19 mouse cellular contexts compared by ENCODE assay signal in genomic region chr6:144992111-144992510, GRCm38 (mm10).
DNase-seq lines count a peak whose midpoint lies in the region; ATAC-seq lines count a peak whose summit lies in the region.
"Had no signal": no experiment of that assay in that cellular context is flagged by ENCODE, and none has a peak within 500 bp of the region (broad histone marks: within the 10 kb centered on the region; RNA-seq: fewer than 3 reads in every experiment).

No protein-coding gene starts in this region.

- DNase-seq in R1 (ENCODE audit: low read depth, low spot score) = peak; percentile 61
- DNase-seq in mesoderm, embryonic 11.5 days (ENCODE audit: low read depth, low spot score) = peak; percentile 7
- DNase-seq in retina, embryonic 14.5 days (ENCODE audit: low spot score) = peak; percentile 26
- no peak for DNase-seq in thymus, postnatal 4 days
- DNase-seq in cerebellum, adult 8-10 months = no peak
- no peak for DNase-seq in gastrocnemius, postnatal 10 days
- DNase-seq: adrenal gland, adult 2 months; adrenal gland, postnatal 10 days; adrenal gland, postnatal 25 days; cerebellum, adult 11 months; cerebellum, adult 18-20 months; cerebellum, adult 9-10 months; cerebellum, postnatal 10 days; cerebellum, postnatal 25 days; forebrain, postnatal 0 days had no signal

- ATAC-seq in activated CD4-positive, CD25-positive, alpha-beta regulatory T cell, adult 4 months = no peak
- ATAC-seq: forebrain, embryonic 13.5 days; forebrain, embryonic 15.5 days; forebrain, postnatal 0 days; Patski had no signal

Comparison
In these comparisons a context has a peak if more than half of its experiments do, and no peak if none do; other contexts are left out.
1. DNase-seq: peak in R1 (single experiment), mesoderm, embryonic 11.5 days (single experiment) and retina, embryonic 14.5 days (single experiment); none in thymus, postnatal 4 days (single experiment), cerebellum, adult 8-10 months (single experiment) and gastrocnemius, postnatal 10 days (single experiment).